Mouse (Mus musculus) liver, postnatal 0 days (tissue): ENCODE measurements around the gene Rara. TPM values are rescaled to one million over a fixed set of nuclear protein-coding genes. Genes with fewer than 3 reads are reported as not detected.

Source experiments
- ATAC-seq: fragments of 200-750 bp; cut with Nextera tagmentation; 2 replicates; pipeline ENCODE4 v1.8.0; 2017; ENCODE audit warnings: mild to moderate bottlenecking, moderate library complexity
- DNase-seq: peaks from one replicate; pipeline ENCODE4 v3.0.0-alpha.2; 2016
- H3K27ac ChIP-seq: fragments of 300-500 bp; sonication (generic); 2 replicates; pipeline ENCODE4 v1.5.1; 2014; ENCODE audit warnings: antibody characterized with exemption, moderate library complexity, mild to moderate bottlenecking, low read depth
- H3K27me3 ChIP-seq: fragments of 300-500 bp; sonication (generic); 2 replicates; pipeline ENCODE4 v1.6.1; 2014; ENCODE audit warnings: low read length, control low read depth, mixed read lengths; ENCODE audit not compliant: insufficient read depth
- H3K36me3 ChIP-seq: fragments of 300-500 bp; sonication (generic); replicated peaks from 2 replicates; pipeline ENCODE4 v1.6.1; 2014; ENCODE audit warnings: mild to moderate bottlenecking, control low read depth, low read length, moderate library complexity, mixed read lengths; ENCODE audit not compliant: insufficient read depth
- H3K4me1 ChIP-seq: fragments of 300-500 bp; sonication (generic); 2 replicates; pipeline ENCODE4 v1.6.1; 2014; ENCODE audit warnings: antibody characterized with exemption, mild to moderate bottlenecking, control low read depth; ENCODE audit not compliant: insufficient read depth
- H3K4me2 ChIP-seq: fragments of 300-500 bp; sonication (generic); 2 replicates; pipeline ENCODE4 v1.6.1; 2014; ENCODE audit warnings: low read depth, mild to moderate bottlenecking, low read length, moderate library complexity, mixed read lengths
- H3K4me3 ChIP-seq: fragments of 300-500 bp; sonication (generic); 2 replicates; pipeline ENCODE4 v1.5.1; 2014; ENCODE audit warnings: low read depth, low read length
- H3K9ac ChIP-seq: fragments of 300-500 bp; sonication (generic); replicated peaks from 2 replicates; pipeline ENCODE4 v1.6.1; 2014; ENCODE audit warnings: mild to moderate bottlenecking, moderate library complexity
- H3K9me3 ChIP-seq: fragments of 300-500 bp; sonication (generic); 2 replicates; pipeline ENCODE4 v1.6.1; 2016; ENCODE audit warnings: mild to moderate bottlenecking, control low read depth, low read length, mixed read lengths
- CTCF ChIP-seq: sonication (generic); IDR thresholded peaks from 2 replicates; pipeline ENCODE4 v1.5.1; 2016; ENCODE audit warnings: antibody characterized with exemption, low read depth
- EP300 ChIP-seq: IDR thresholded peaks from 2 replicates; pipeline ENCODE4 v1.6.1; 2016; ENCODE audit warnings: antibody characterized with exemption, low read depth, mild to moderate bottlenecking
- WGBS: fragments of 180-500 bp; shearing (Covaris S2); extraction: QIAGEN DNeasy Blood & Tissue Kit; methylation state at CpG from one replicate; pipeline ENCODE4 v1.1.7; 2014; ENCODE audit not compliant: insufficient replicate concordance; 5-methylcytosine and 5-hydroxymethylcytosine counted together
- polyA plus RNA-seq: library from polyadenylated mRNA; unstranded; fragments of >200 nt; fragmentation: Nextera tagmentation; extraction: Ambion mirVana; gene quantifications from 2 replicates; pipeline ENCODE4 v1.2.1, GENCODE M21; 2015

Rara gene
- polyA plus RNA-seq, 1 experiment from 2014 or later: 5.4 TPM

GRCm38 (mm10) chr11:98978526-98979148 lies 51.0 kb downstream of the Rara start:
- no peak overlapping the region for H3K27ac ChIP-seq
- TF ChIP-seq EP300: no peak
- no peak for TF ChIP-seq CTCF
- peaks cover 30% of the 10 kb centered on the region for H3K27me3 ChIP-seq
- H3K9ac ChIP-seq: no peak overlapping the region
- WGBS: 66% methylated on average over 15 of the region's 15 CpGs
- no peak for DNase-seq
- no peak overlapping the region for H3K4me2 ChIP-seq
- H3K36me3 ChIP-seq: peaks cover 6% of the 10 kb centered on the region; the same call in 1 of the 2 replicates
- peaks cover 8% of the 10 kb centered on the region for H3K4me1 ChIP-seq
- H3K9me3 ChIP-seq: no peaks in the 10 kb centered on the region
- ATAC-seq: no peak
- no peak overlapping the region for H3K4me3 ChIP-seq

GRCm38 (mm10) chr11:98979356-98979755 lies 51.7 kb downstream of the Rara start:
- H3K27me3 ChIP-seq: peaks cover 37% of the 10 kb centered on the region
- DNase-seq (no peak), ATAC-seq (no peak)
- 0 out of 2 replicates have a peak, but pooled peaks cover 6% of the 10 kb centered on the region for H3K36me3 ChIP-seq
- no peak overlapping the region for H3K9ac ChIP-seq
- no peak for TF ChIP-seq EP300
- TF ChIP-seq CTCF: no peak
- no peak overlapping the region for H3K4me3 ChIP-seq
- H3K4me2 ChIP-seq: no peak overlapping the region
- H3K9me3 ChIP-seq: no peaks in the 10 kb centered on the region
- 73% methylated on average over 4 of the region's 5 CpGs for WGBS
- H3K4me1 ChIP-seq: peaks cover 8% of the 10 kb centered on the region
- H3K27ac ChIP-seq: no peak overlapping the region

- no peak overlapping the region for H3K9ac ChIP-seq
- DNase-seq (peak; percentile 13), ATAC-seq (peak; percentile 22; the same call in 1 of the 2 replicates)
- peaks cover 8% of the 10 kb centered on the region for H3K4me1 ChIP-seq
- TF ChIP-seq EP300 (no peak), CTCF (no peak)
- no peaks in the 10 kb centered on the region for H3K36me3 ChIP-seq
- no peaks in the 10 kb centered on the region for H3K9me3 ChIP-seq
- 34% methylated on average over 20 of the region's 20 CpGs for WGBS
- H3K4me2 ChIP-seq: peak overlapping the region; percentile 85
- no peak overlapping the region for H3K27ac ChIP-seq
- H3K27me3 ChIP-seq: peaks cover 38% of the 10 kb centered on the region
- H3K4me3 ChIP-seq: peak overlapping the region; percentile 50
Measured at GRCm38 (mm10) chr11:98981289-98981996, 53.8 kb downstream of the Rara start.

- H3K4me2 ChIP-seq: peak overlapping the region; percentile 85
Measured at GRCm38 (mm10) chr11:98981997-98982772, 54.6 kb downstream of the Rara start.

DNA sequence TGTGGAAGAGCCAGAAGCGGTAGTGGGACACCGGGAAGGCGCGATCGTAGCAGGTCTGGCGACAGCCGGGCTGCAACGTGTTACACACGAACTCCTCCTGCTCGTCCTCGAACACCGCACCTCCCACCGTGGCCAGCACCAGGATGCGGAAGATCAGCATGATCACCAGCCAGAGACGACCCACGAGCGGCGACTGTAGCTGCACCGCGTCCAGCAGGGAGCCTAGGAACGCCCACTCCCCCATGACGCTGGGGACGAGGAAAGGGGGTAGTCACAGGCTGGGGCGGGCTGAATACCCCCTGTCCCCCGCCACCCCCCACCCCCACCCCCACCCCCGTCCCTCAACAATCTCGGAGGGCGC lies 55.1 kb downstream of the Rara start, which contains the start of gene Gjd3:
Gene Gjd3, minus strand, starts transcription at position 244 of the 361 bp plus-strand sequence.
- Histone ChIP-seq H3K4me3 (peak within 1 kb of the TSS; percentile 50), H3K9me3 (no peaks in the 10 kb centered on the region), H3K27me3 (peaks cover 38% of the 10 kb centered on the region), H3K4me2 (peak within 1 kb of the TSS; percentile 85), H3K9ac (peak within 1 kb of the TSS; percentile 28; the same call in 1 of the 2 replicates), H3K27ac (no peak within 1 kb of the TSS), H3K36me3 (no peaks in the 10 kb centered on the region), H3K4me1 (peaks cover 8% of the 10 kb centered on the region)
- 3% methylated on average over 28 of the region's 28 CpGs for WGBS
- TF ChIP-seq CTCF: no peak
- TF ChIP-seq EP300: no peak
- ATAC-seq (no peak), DNase-seq (no peak)

More at GRCm38 (mm10) chr11:98981997-98982772, 54.6 kb downstream of the Rara start:
- DNase-seq (peak; percentile 63), ATAC-seq (peak; percentile 58; the same call in 1 of the 2 replicates)
- Histone ChIP-seq H3K9me3 (no peaks in the 10 kb centered on the region), H3K36me3 (no peaks in the 10 kb centered on the region), H3K4me1 (peaks cover 8% of the 10 kb centered on the region), H3K9ac (peak overlapping the region; percentile 28; the same call in 1 of the 2 replicates), H3K27ac (no peak overlapping the region), H3K4me3 (peak overlapping the region; percentile 50), H3K27me3 (peaks cover 38% of the 10 kb centered on the region)
- under 1% methylated on average over 91 of the region's 94 CpGs for WGBS
- TF ChIP-seq EP300 (no peak), CTCF (peak; percentile 64)

DNA sequence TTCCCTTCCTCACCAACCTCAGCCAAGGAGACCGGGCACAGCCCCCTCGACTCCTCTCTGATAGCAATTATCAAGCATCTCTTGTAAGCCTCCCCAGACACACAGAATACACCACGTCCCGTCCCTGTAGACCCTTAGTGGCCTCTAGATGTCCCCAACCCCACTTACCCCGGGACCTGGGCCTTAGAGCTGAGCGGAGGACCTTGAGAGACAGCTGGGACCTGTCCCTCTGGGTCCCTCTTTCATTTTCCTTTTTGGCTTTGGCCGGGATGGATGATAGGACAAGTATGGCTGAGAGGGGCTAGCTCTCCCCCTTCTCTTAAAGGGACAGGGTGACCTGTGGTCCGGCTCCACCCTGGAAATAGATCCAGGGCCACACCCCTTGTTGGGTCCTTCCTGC lies 55.9 kb downstream of the Rara start:
- no peaks in the 10 kb centered on the region for H3K9me3 ChIP-seq
- H3K4me3 ChIP-seq: no peak overlapping the region
- no peak overlapping the region for H3K9ac ChIP-seq
- H3K4me1 ChIP-seq: peaks cover 8% of the 10 kb centered on the region
- DNase-seq (no peak), ATAC-seq (no peak)
- no peak for TF ChIP-seq EP300
- no peak for TF ChIP-seq CTCF
- H3K27me3 ChIP-seq: peaks cover 38% of the 10 kb centered on the region
- peaks cover under 1% of the 10 kb centered on the region; the same call in 1 of the 2 replicates for H3K36me3 ChIP-seq
- H3K4me2 ChIP-seq: no peak overlapping the region
- H3K27ac ChIP-seq: no peak overlapping the region
- 53% methylated on average over 8 of the region's 8 CpGs for whole genome bisulfite sequencing
